Mouse (Mus musculus) brain, embryonic 18.5 days (tissue): Measurements from ENCODE around the gene Gm42669.

Experiments
- DNase-seq: peaks from one replicate; pipeline ENCODE4 v3.0.0-alpha.2; 2012; ENCODE audit warnings: low read depth, low spot score

Gm42669 gene

DNA sequence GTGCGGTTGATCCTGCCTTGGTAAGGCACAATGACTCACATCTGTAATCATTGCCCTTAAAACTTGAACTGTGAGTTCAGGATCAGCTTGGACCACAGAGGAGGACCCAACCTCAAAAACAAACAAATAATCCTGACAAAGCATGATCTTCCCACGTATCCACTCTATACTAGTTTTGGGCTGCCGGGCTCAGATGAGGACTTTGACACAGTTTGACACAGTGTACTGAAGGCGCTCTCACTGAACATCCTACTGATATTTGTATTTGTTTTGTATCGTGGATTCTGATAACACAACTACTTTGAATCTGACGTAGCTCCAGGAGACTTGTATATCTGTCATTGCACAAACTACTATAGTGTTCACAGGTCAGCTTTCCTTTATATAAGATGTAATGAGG lies 14.0 kb downstream of the Gm42669 start:
- no peak for DNase-seq

DNA sequence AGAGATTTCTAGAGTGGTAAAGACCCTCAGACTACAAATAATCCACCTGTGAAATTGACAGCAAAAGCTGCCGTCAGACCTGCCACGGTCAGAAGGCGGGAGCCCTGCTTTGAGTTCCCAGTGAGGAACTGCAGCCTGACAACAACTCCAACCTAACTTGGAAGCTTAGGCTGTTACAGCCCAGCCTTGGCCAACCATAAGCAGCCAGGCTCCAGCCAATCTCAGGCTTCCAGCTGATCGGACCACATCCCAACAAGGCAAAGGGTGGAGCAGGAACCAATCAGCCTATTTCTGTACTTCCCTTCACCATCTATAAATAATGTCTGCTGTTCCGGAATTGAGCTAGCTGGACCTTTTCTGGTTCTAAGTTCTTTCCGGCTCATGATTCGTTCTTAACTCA lies 14.5 kb downstream of the Gm42669 start:
- no peak for DNase-seq

DNA sequence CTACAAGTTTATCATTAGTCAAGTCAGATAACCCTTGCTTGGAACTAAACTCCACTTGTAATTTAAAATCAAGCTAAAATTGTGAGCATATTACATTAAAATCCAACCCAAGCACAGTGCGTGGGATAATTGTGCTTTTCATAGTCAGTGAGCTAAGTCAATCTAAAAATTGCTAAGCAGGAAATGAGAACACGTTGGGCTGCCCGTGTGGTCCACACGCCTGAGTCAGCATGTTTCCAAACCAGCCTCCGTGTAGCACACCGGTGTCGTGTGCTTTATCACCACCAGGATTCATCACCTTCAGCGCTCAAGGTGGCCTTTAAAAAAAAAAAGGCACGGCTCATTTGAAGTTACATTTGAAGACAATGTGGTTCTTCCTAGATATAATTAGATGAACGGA lies 16.9 kb downstream of the Gm42669 start:
- no peak for DNase-seq

DNA sequence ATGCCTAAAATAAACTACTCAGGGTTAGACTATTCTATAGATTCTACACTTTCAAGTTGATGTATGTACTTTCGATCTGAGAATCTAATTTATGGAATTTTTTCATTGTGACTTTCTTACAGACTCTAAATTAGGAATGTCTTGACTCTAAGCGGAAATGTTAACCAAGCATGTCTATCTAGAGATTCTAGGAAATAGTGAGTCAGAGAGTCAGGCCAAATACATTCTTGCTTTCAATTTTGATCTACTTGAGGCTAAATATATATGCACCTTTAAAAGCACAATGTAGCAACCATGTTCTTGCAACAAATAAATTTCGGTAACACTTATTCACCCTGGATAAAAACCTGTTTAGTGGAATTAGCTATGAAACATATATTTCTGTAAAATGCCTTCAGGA lies 21.4 kb downstream of the Gm42669 start:
- no peak for DNase-seq

DNA sequence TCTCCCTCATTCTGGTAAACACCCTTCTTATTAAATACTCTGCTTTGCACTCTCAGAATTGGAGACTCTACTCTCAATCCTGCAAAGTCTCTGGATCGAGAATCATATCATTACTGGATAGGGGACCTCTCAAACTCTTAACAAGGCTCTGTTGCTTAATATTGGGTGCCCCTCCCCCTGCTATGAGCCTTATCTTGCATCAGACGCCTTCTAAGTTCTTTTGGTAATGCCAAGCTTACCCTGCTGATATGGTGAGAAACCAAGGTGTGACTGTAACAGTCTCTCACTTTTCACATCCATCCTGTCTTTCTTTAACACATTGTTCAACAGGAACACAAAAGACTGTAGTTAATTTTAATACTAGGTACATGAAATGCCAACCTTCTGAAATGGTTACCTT lies 26.2 kb downstream of the Gm42669 start:
- DNase-seq = no peak

DNA sequence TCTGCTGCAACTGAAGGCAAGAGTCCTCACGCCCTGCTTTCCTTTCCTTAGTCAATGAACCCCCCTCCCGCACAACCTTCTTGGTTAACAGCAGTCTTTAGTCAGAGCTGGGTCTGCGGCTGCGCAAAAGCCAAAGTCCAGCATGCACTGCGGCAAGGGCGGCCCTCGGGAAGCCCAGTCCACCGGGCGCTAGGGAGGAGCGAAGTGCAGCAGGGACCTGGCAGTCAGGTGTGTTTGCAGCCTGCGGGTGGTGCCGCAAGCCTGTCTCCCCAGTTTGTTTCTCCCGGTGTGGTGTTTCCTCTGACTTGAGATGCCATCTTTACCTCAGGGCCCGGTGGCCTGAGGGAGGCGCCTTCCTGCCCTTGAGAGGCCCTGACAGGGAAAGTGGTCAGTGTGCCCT lies 27.2 kb downstream of the Gm42669 start, which contains the start of gene 1700028K03Rik:
Gene 1700028K03Rik, plus strand, starts transcription at position 129 of the 400 bp plus-strand sequence.
- no peak for DNase-seq

DNA sequence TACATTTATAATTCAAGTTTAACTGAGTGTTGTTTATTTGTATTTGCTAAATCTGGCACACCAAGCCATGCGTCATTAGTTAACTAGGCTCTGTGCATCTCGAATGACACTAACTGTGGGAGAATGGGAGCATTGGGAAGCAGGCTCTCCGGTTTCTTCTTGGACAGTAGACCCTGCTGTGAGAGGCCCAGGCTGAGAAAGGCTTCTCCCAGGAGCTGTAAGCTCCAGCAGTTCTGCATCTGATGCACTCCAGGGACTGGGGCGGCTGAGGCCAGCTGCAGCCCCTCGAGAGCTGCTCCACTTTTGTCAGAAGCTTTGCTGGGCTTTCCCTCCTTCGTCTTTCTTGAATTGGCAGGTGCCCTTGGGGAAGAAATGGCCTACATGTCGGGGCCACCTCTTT lies 34.3 kb downstream of the Gm42669 start:
- DNase-seq = no peak

DNA sequence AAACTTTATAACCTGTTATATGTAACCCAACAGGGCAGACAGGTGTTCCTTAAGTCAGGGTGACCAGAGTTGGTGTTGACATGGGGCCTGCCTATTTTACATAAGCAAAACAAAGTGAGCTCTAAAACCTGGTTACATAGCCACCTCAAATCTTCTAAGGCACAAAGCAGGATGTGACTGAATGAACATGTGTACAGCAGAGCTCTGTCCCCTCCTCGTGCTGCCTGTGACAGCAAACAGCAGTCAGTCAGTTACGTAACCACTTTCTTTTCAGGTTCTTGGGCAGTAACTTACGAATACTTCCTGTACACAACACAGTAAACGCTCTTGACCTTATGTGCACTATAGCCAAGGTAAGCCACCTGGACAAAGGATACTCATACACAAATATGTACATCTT lies 38.5 kb downstream of the Gm42669 start:
- DNase-seq = no peak

DNA sequence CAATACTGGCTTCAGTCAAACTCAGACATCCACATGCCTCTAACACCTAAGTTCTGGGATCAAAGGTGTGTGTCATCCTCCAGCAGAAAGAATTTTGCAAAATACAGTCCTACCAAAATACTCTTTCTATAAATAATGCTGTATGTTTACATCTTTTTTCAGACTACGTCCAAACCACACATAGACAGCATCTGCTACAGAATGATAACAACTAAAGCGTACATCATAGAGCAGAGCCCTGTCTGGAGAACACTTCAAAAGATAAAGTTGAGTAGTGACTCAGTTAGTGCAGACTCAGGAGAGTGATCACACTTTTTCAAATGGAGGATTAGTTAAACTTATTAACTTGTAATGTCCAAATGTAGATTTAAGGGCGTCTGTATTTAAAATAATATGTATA lies 40.5 kb downstream of the Gm42669 start:
- DNase-seq = no peak

DNA sequence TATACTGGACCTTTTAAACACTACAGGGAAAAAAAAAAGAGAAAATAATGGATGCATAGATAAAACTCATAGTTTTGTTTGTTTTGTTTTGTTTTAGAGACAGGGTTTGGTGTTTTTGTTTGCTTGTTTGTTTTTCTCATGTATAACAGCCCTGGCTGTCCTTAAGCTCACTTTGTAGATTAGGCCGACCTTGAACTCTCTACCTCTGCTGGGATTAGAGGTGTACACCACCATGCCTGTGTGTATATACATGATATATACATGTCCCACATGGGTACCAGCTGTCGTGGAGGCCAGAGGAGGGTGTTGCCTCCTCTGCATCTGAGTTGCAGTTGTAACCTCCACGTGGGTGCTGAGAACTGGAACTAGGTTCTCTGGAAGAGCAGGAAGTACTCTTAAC lies 41.0 kb downstream of the Gm42669 start:
- DNase-seq = no peak

DNA sequence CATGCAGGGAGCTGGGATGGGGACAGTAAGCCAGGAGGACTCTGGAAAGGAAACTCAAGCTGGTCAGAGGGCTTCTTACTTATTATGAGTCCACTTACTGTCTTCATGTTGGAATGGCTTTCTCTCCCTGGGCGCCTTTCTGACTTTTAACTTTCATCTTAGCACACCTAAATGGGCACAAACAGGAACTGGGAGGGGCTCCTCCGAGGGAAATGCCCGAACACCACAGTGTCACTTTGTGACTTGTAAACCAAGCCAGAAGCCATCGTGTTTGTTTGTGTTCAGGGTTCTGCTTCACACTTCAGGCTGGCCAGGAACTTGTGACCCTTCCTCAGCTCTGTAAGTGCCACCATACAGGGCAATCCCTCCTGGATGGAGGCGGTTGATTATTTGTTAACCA lies 46.9 kb downstream of the Gm42669 start:
- DNase-seq = no peak

DNA sequence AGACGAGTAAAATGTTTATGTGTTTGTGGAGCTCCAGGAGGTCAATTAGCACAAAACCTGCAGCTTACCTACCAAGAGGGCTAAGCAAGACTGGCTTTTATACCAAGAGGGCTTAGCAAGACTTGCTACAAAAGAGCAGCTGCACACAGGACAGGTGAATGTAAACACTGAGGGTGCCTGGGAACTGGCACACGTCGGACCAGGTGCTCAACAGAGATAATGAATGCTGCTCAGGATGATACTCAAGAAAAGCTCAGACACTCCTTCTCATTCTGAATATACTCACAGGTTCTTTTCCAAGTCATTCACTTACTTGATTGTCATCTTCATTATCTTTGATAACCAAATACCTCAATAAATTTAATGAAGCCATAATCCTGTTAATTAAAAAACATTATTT lies 49.5 kb downstream of the Gm42669 start:
- no peak for DNase-seq

DNA sequence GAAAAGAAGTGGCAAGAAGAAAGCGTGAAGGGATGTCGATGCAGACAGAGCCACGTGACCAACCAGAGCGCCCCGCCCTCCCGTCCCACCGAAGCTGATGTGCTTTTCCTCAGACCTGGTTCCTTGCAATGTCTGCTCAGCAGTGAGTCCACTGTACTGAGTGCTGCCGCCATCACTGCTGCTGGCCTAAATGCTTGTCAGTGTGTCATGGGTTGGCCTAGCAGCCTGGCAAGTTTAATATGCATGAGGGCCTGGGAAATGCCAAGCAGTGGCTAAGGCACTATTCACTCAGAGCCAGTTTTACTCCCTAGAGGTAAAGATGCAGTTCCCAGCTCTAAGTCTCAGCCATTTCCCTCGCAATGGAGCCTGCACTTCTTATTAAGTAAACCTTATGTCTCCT lies 61.7 kb downstream of the Gm42669 start:
- DNase-seq = no peak

DNA sequence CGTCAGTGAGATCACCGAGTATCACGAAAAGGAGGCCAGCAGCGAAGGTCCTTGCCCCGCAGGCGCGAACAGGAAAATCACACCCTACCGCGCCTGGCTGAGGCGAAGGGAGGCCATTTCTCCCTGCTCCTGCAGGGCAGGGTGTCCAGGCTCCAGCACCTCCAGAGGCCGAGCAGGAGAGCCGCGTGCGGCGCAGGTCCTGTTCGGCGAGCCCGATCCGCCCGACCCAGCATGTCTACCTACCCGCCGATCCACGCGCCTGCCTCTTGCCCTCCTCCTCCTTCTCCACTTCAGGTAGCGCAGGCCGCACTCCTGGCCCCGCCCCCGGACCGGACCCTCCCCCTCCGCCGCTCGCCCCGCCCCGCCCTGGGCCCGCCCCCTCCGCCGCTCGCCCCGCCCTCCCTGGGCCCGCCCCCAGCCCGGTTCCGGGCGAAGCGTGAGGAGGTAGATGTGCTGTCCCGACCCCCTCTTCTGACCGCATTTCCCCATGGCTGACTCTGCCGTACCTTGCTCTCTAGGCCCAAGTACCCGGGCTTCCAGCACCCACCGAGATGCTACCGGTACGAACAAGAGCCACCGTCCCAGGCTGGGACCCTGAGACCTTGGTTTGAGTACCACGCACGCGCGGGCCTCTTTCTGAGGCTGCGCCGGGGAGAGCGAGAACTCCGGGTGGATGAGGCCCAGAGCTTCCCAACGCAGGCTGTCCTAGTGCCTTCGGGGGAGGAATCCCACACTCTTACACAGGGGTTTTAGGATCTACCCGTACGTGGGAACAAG lies 90.1 kb downstream of the Gm42669 start, which contains the start of the genes Rpap2 and Glmn:
Gene Rpap2, plus strand, starts transcription at position 73 of the 777 bp plus-strand sequence.
Gene Glmn, minus strand, starts transcription at position 588 of the 777 bp plus-strand sequence.
- DNase-seq = peak; percentile 78

DNA sequence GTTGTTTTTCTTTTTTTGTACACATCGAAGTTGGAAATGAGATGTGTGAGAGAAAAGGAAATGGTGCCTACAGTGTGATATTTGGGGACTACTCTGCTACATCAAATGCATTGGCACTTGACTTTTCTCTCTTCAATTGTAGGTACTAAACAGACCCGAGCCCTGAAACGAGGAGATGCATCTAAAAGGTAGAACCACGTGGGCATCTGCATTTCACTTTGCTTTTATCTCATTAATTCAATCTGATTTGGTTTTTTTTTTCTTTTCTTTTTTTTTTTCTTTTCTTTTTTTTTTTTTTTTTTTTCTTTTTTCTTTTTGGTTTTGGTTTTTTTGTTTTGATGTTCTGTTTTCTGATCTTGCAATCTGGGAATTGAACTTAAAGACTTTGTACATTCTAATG lies 91.0 kb downstream of the Gm42669 start:
- no peak for DNase-seq

DNA sequence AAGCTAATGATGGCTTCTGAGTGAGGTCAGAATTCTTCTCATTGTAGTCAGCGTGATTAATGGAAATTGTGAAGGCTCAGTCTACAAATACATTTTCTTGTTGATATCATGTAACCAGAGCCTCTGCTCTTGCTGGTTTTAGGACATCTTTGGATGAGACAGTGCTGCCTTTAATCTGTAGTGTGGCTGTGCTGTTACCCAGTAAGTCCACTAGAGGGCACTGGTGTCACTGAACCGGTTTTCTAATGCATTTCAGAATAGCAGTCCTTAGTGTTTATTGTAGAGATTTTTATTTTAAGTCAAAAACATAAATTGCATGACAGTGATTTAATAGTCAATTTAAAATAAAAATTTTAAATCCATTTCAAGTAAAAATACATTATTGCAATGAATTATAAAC lies 103.8 kb downstream of the Gm42669 start:
- DNase-seq = peak; percentile 45

DNA sequence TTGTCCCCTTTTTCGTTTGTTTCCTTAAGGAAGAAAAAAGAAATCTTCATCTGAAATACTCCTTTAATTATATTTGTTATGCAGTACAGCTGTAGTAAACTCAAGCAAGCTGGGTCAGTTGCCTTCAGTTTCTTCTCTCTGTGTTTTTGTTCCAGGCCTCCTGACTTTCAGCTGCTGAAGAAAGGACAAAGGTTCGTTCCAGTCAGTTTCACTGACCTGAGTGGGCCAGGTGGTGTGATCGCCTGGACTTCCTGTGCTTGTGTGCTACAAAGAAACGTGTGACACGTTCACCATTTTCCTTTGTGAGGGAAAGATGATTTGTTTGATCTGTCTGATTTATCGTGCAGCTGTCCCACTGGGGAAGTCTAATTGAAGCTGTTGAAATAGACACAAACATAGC lies 110.6 kb downstream of the Gm42669 start:
- DNase-seq = no peak

DNA sequence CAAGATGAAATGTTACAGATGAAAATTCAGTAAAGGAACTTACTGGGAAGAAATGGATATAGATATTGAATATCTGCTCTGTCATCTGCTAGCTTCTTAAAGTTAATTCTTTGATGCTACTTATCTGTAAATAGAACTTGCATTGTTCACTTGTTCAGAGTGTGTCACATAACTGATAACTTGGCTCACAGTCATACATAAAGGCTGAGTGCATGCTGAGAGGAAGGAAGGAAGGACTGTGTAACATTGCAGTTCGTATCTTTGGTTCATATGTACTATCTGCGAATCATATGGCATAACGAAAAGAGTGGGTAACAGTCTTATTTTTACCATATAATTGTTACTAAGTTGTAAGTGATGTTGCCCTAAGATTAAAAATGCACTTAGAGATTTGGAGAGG lies 113.9 kb downstream of the Gm42669 start:
- DNase-seq = no peak
